8 mouse cellular contexts compared by ENCODE assay signal in the genomic region with DNA sequence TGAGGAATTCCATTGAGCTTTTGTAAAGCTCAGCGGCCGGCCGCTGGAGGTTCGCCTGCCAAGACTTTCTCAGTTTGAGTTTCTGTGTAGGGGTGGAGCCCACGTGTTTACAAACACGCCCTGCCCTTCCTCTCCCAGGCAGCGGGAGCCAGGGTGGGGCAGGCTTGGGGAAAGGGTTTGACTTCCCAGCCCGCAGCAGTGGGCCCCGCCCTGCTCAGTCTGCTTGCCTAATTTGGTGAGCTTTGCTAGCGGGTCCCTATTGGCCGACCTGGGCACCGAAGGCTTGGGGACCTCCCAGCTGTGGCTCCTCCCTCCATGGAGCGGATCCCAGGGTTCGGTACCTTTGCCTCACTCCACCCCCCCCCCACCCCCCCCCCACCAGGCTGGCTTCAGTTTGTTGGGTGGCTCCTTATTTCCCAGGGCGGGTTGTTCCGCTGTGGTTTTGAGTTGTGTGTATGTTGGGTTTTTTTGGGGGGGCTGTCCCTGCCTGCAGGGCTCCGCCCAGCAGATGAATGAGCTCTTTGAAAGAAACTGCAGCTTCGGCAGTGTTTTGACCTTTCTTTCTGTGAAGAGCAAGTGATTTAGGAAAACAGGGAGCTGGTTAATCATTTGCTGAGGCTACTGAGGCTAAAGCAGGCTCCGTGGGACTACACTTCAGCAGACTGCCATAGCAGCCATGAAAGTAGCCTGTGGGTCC. TPM values are rescaled to one million over a fixed set of nuclear protein-coding genes. Genes with fewer than 3 reads are reported as not detected.
DNase-seq lines count a peak whose midpoint lies in the region; ATAC-seq and TF ChIP-seq lines count a peak whose summit lies in the region.

No protein-coding gene starts in this region.

- H3K27me3 ChIP-seq in heart, embryonic 12.5 days (replicated peaks), result no peaks in the 10 kb centered on the region
- no peaks in the 10 kb centered on the region for H3K27me3 ChIP-seq in kidney, embryonic 15.5 days
- H3K27me3 ChIP-seq in liver, postnatal 0 days (ENCODE audit: insufficient read depth, low read length), result no peaks in the 10 kb centered on the region
- no peaks in the 10 kb centered on the region for H3K27me3 ChIP-seq in neural tube, embryonic 11.5 days (ENCODE audit: control insufficient read depth, insufficient read depth, low read length)

- no peak for TF ChIP-seq CTCF in liver, postnatal 0 days (IDR thresholded peaks at IDR 0.05; ENCODE audit: low read depth)

- peak; percentile 90 for DNase-seq in adrenal gland, postnatal 25 days
- DNase-seq in liver, postnatal 0 days, result peak; percentile 95
- peak; percentile 89 for DNase-seq in neural tube, embryonic 11.5 days (ENCODE audit: low spot score)
- peak; percentile 89 for DNase-seq in testis, postnatal 10 days (ENCODE audit: low spot score)

- H3K27ac ChIP-seq in heart, embryonic 12.5 days (ENCODE audit: poor library complexity, severe bottlenecking), result peak overlapping the region; percentile 93
- peak overlapping the region; percentile 99 for H3K27ac ChIP-seq in kidney, embryonic 15.5 days
- H3K27ac ChIP-seq in liver, postnatal 0 days (ENCODE audit: low read depth), result peak overlapping the region; percentile 91
- peak overlapping the region; percentile 74 for H3K27ac ChIP-seq in neural tube, embryonic 11.5 days (ENCODE audit: low read depth, low read length)

- H3K36me3 ChIP-seq in heart, embryonic 12.5 days, result peaks cover 26% of the 10 kb centered on the region
- peaks cover 25% of the 10 kb centered on the region for H3K36me3 ChIP-seq in kidney, embryonic 15.5 days
- H3K36me3 ChIP-seq in liver, postnatal 0 days (replicated peaks; ENCODE audit: insufficient read depth, low read length), result peaks cover 11% of the 10 kb centered on the region
- H3K36me3 ChIP-seq in neural tube, embryonic 11.5 days (ENCODE audit: control insufficient read depth, insufficient read depth, low read length), result peaks cover 2% of the 10 kb centered on the region

- peak; percentile 70 for ATAC-seq in CD4-positive, CD25-positive, alpha-beta regulatory T cell, adult 4 months
- ATAC-seq in erythroblast, adult 5-6 weeks (replicated peaks; ENCODE audit: low FRiP score, poor library complexity, severe bottlenecking), result peak; percentile 91
- peak; percentile 96 for ATAC-seq in heart, embryonic 12.5 days (ENCODE audit: insufficient number of reproducible peaks, low FRiP score)
- peak; percentile 96 for ATAC-seq in kidney, embryonic 15.5 days (replicated peaks; ENCODE audit: low FRiP score)
- ATAC-seq in liver, postnatal 0 days, result peak; percentile 96
- ATAC-seq in neural tube, embryonic 11.5 days (ENCODE audit: insufficient read depth, low FRiP score, low TSS enrichment), result peak; percentile 89

- no peaks in the 10 kb centered on the region for H3K9me3 ChIP-seq in heart, embryonic 12.5 days (replicated peaks)
- no peaks in the 10 kb centered on the region for H3K9me3 ChIP-seq in kidney, embryonic 15.5 days (replicated peaks)
- no peaks in the 10 kb centered on the region for H3K9me3 ChIP-seq in liver, postnatal 0 days (ENCODE audit: low read length)
- no peaks in the 10 kb centered on the region for H3K9me3 ChIP-seq in neural tube, embryonic 11.5 days (ENCODE audit: control insufficient read depth, low read length)

- peak overlapping the region; percentile 72 for H3K4me2 ChIP-seq in heart, embryonic 12.5 days
- H3K4me2 ChIP-seq in kidney, embryonic 15.5 days, result peak overlapping the region; percentile 71
- peak overlapping the region; percentile 86 for H3K4me2 ChIP-seq in liver, postnatal 0 days (ENCODE audit: low read depth, low read length)
- H3K4me2 ChIP-seq in neural tube, embryonic 11.5 days (ENCODE audit: low read depth), result peak overlapping the region; percentile 42

- H3K4me3 ChIP-seq in heart, embryonic 12.5 days, result peak overlapping the region; percentile 45
- peak overlapping the region; percentile 36 for H3K4me3 ChIP-seq in kidney, embryonic 15.5 days (replicated peaks)
- peak overlapping the region; percentile 50 for H3K4me3 ChIP-seq in liver, postnatal 0 days (ENCODE audit: low read depth, low read length)
- H3K4me3 ChIP-seq in neural tube, embryonic 11.5 days (ENCODE audit: low read depth, low read length), result peak overlapping the region; percentile 26

- under 1% methylated on average over 19 of the region's 19 CpGs for WGBS in heart, embryonic 12.5 days
- WGBS in kidney, embryonic 15.5 days, result 2% methylated on average over 19 of the region's 19 CpGs
- WGBS in liver, postnatal 0 days (ENCODE audit: insufficient replicate concordance), result under 1% methylated on average over 19 of the region's 19 CpGs
- 1% methylated on average over 19 of the region's 19 CpGs for WGBS in neural tube, embryonic 11.5 days

- TF ChIP-seq EP300 in liver, postnatal 0 days (IDR thresholded peaks at IDR 0.05; ENCODE audit: low read depth), result peak; percentile 71; the same call in 1 of the 2 replicates

- peak overlapping the region; percentile 74 for H3K9ac ChIP-seq in heart, embryonic 12.5 days
- H3K9ac ChIP-seq in kidney, embryonic 15.5 days, result peak overlapping the region; percentile 14
- peak overlapping the region; percentile 59 for H3K9ac ChIP-seq in liver, postnatal 0 days (replicated peaks)
- peak overlapping the region; percentile 49 for H3K9ac ChIP-seq in neural tube, embryonic 11.5 days (ENCODE audit: low read length)

- H3K4me1 ChIP-seq in heart, embryonic 12.5 days (replicated peaks), result peaks cover 66% of the 10 kb centered on the region
- H3K4me1 ChIP-seq in kidney, embryonic 15.5 days, result peaks cover 74% of the 10 kb centered on the region
- H3K4me1 ChIP-seq in liver, postnatal 0 days (ENCODE audit: insufficient read depth), result peaks cover 52% of the 10 kb centered on the region
- peaks cover 15% of the 10 kb centered on the region for H3K4me1 ChIP-seq in neural tube, embryonic 11.5 days (ENCODE audit: control insufficient read depth, insufficient read depth, low read length)

RNA-seq across cellular contexts. Expression of a gene that starts 23.1 kb away (rescaled TPM):
- 10 to 100 TPM; 19.5 to 28.9 TPM for polyA plus RNA-seq in CD4-positive, CD25-positive, alpha-beta regulatory T cell, adult 4 months (2017; shearing (Covaris generic))
- 17.7 and 28.4 TPM in 2 replicates for total RNA-seq in adrenal gland, postnatal 25 days (2021)
- 4.2 and 4.8 TPM in 2 replicates for total RNA-seq in erythroblast, adult 5-6 weeks (2015; ENCODE audit: low replicate concordance)
- 3.3 and 3.7 TPM in 2 replicates for total RNA-seq in erythroblast, adult 5-6 weeks (2017; ENCODE audit: low replicate concordance)
- polyA plus RNA-seq in heart, embryonic 12.5 days (2016; fragmentation: Nextera tagmentation; extraction: Ambion mirVana), result 7.3 and 9.9 TPM in 2 replicates
- 10.2 and 12.9 TPM in 2 replicates for polyA plus RNA-seq in kidney, embryonic 15.5 days (2015; fragmentation: Nextera tagmentation; extraction: Ambion mirVana)
- 2.8 and 4.0 TPM in 2 replicates for polyA plus RNA-seq in liver, postnatal 0 days (2015; fragmentation: Nextera tagmentation; extraction: Ambion mirVana)
- polyA plus RNA-seq in neural tube, embryonic 11.5 days (2014; fragmentation: Nextera tagmentation; extraction: Ambion mirVana), result 11.7 and 12.0 TPM in 2 replicates

RNA-seq across cellular contexts. Expression of a gene that starts 39.3 kb away (rescaled TPM):
- polyA plus RNA-seq in CD4-positive, CD25-positive, alpha-beta regulatory T cell, adult 4 months (2017; shearing (Covaris generic)), result 10 to 100 TPM in 1 of 2 experiments, 1 to 10 TPM in 1; 8.2 to 13.2 TPM
- total RNA-seq in adrenal gland, postnatal 25 days (2021), result 24.2 and 27.3 TPM in 2 replicates
- 3.7 and 5.0 TPM in 2 replicates for total RNA-seq in erythroblast, adult 5-6 weeks (2015; ENCODE audit: low replicate concordance)
- total RNA-seq in erythroblast, adult 5-6 weeks (2017; ENCODE audit: low replicate concordance), result 2.0 and 2.8 TPM in 2 replicates
- polyA plus RNA-seq in heart, embryonic 12.5 days (2016; fragmentation: Nextera tagmentation; extraction: Ambion mirVana), result 5.8 and 7.2 TPM in 2 replicates
- 6.4 and 7.7 TPM in 2 replicates for polyA plus RNA-seq in kidney, embryonic 15.5 days (2015; fragmentation: Nextera tagmentation; extraction: Ambion mirVana)
- polyA plus RNA-seq in liver, postnatal 0 days (2015; fragmentation: Nextera tagmentation; extraction: Ambion mirVana), result 1.7 TPM in 2 replicates
- 3.9 and 4.7 TPM in 2 replicates for polyA plus RNA-seq in neural tube, embryonic 11.5 days (2014; fragmentation: Nextera tagmentation; extraction: Ambion mirVana)

Comparison
In these comparisons a context has a peak if more than half of its experiments do, and no peak if none do; other contexts are left out.
1. Peak in every context shown above with its lines: DNase-seq, ATAC-seq, H3K4me3 ChIP-seq and H3K27ac ChIP-seq.
2. H3K9ac ChIP-seq: peak in every context shown above with its lines; median percentile 74 in heart, embryonic 12.5 days; 59 in liver, postnatal 0 days; 49 in neural tube, embryonic 11.5 days; 14 in kidney, embryonic 15.5 days.